Mouse (Mus musculus): Measurements from ENCODE around the gene Siae. TPM values are rescaled to one million over a fixed set of nuclear protein-coding genes. Genes with fewer than 3 reads are reported as not detected.

Siae gene
- polyA plus RNA-seq, 1 experiment from 2014 or later: 12.0 TPM

- Histone ChIP-seq H3K27ac (replicated peaks in 1 of 2; ENCODE audit: control insufficient read depth in 1 of 2, insufficient read depth in 1 of 2, low read depth in 2 of 2, low read length in 2 of 2) (no peak within 1 kb of the TSS), H3K9ac (ENCODE audit: low read length) (peak within 1 kb of the TSS; percentile 56), H3K9me3 (ENCODE audit: control insufficient read depth, low read length) (no peaks in the 10 kb centered on the region), H3K4me1 (ENCODE audit: control insufficient read depth in 2 of 2, insufficient read depth in 2 of 2, low read length in 2 of 2) (peaks cover 10 to 18% of the 10 kb centered on the region in 2 experiments; a peak in 3 of 4 replicates), H3K36me3 (ENCODE audit: control insufficient read depth, insufficient read depth, low read length) (no peaks in the 10 kb centered on the region), H3K4me3 (ENCODE audit: control insufficient read depth in 1 of 2, insufficient read depth in 1 of 2, low read depth in 1 of 2, low read length in 2 of 2) (peak within 1 kb of the TSS; percentile 43 to 52), H3K27me3 (ENCODE audit: control insufficient read depth, insufficient read depth, low read length) (peaks cover 54% of the 10 kb centered on the region), H3K4me2 (ENCODE audit: low read length) (peak within 1 kb of the TSS; percentile 88)
- WGBS: 4% methylated on average over 30 of the region's 31 CpGs
- ATAC-seq (ENCODE audit: insufficient number of reproducible peaks, insufficient read depth, low FRiP score, low read depth): peak; percentile 83
Measured at GRCm38 (mm10) chr9:37552536-37553293, 2.8 kb upstream of the Siae start, which contains the start of gene Nrgn. TSS of gene Nrgn (minus strand) at chr9:37552904.

- Histone ChIP-seq H3K4me3 (ENCODE audit: control insufficient read depth in 1 of 2, insufficient read depth in 1 of 2, low read depth in 1 of 2, low read length in 2 of 2) (no peak overlapping the region), H3K9ac (ENCODE audit: low read length) (no peak overlapping the region), H3K9me3 (ENCODE audit: control insufficient read depth, low read length) (no peaks in the 10 kb centered on the region), H3K36me3 (ENCODE audit: control insufficient read depth, insufficient read depth, low read length) (no peaks in the 10 kb centered on the region), H3K4me1 (ENCODE audit: control insufficient read depth in 2 of 2, insufficient read depth in 2 of 2, low read length in 2 of 2) (peaks cover 10 to 18% of the 10 kb centered on the region in 2 experiments; a peak in 3 of 4 replicates), H3K27me3 (ENCODE audit: control insufficient read depth, insufficient read depth, low read length) (peaks cover 47% of the 10 kb centered on the region), H3K4me2 (ENCODE audit: low read length) (no peak overlapping the region), H3K27ac (replicated peaks in 1 of 2; ENCODE audit: control insufficient read depth in 1 of 2, insufficient read depth in 1 of 2, low read depth in 2 of 2, low read length in 2 of 2) (no peak overlapping the region)
- WGBS: 76% methylated on average over 1 of the region's 1 CpGs
- ATAC-seq (ENCODE audit: insufficient number of reproducible peaks, insufficient read depth, low FRiP score, low read depth): no peak
Measured at GRCm38 (mm10) chr9:37554279-37554678, 1.2 kb upstream of the Siae start.

GRCm38 (mm10) chr9:37556366-37556765 is 868 bp downstream of the Siae start:
- no peak for ATAC-seq (ENCODE audit: insufficient number of reproducible peaks, insufficient read depth, low FRiP score, low read depth)
- Histone ChIP-seq H3K9me3 (ENCODE audit: control insufficient read depth, low read length) (no peaks in the 10 kb centered on the region), H3K27me3 (ENCODE audit: control insufficient read depth, insufficient read depth, low read length) (peaks cover 31% of the 10 kb centered on the region), H3K9ac (ENCODE audit: low read length) (no peak overlapping the region), H3K4me2 (ENCODE audit: low read length) (no peak overlapping the region), H3K36me3 (ENCODE audit: control insufficient read depth, insufficient read depth, low read length) (no peaks in the 10 kb centered on the region), H3K4me1 (ENCODE audit: control insufficient read depth in 2 of 2, insufficient read depth in 2 of 2, low read length in 2 of 2) (peaks cover 10 to 18% of the 10 kb centered on the region in 2 experiments; a peak in 3 of 4 replicates), H3K27ac (replicated peaks in 1 of 2; ENCODE audit: control insufficient read depth in 1 of 2, insufficient read depth in 1 of 2, low read depth in 2 of 2, low read length in 2 of 2) (no peak overlapping the region), H3K4me3 (ENCODE audit: control insufficient read depth in 1 of 2, insufficient read depth in 1 of 2, low read depth in 1 of 2, low read length in 2 of 2) (no peak overlapping the region)
- 78% methylated on average over 3 of the region's 3 CpGs for WGBS

DNA sequence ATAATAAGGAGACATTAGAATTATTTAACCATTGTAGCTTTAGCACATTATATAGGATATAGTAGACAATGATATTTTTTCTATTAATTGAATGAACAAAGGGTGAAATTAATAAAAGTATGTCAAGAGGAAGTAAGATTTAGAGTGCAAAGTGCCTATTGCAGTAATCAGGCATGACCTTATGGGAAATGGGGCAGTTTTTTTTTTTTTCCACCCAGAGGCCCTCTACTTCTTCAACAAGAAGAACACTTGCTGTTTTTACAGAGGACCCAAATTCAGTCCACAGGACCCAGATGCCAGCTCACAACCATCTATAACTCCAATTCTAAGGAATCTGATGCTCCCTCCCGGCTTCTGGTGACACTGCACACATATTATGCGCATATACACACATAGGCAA is 5.1 kb downstream of the Siae start:
- H3K4me2 ChIP-seq (ENCODE audit: low read length): no peak overlapping the region
- WGBS: 86% methylated on average over 2 of the region's 2 CpGs
- ATAC-seq (ENCODE audit: insufficient number of reproducible peaks, insufficient read depth, low FRiP score, low read depth): no peak

GRCm38 (mm10) chr9:37563805-37564204 is 8.3 kb downstream of the Siae start:
- peaks cover 11 to 13% of the 10 kb centered on the region in 2 experiments for H3K4me1 ChIP-seq (ENCODE audit: control insufficient read depth in 2 of 2, insufficient read depth in 2 of 2, low read length in 2 of 2)
- H3K36me3 ChIP-seq (ENCODE audit: control insufficient read depth, insufficient read depth, low read length): no peaks in the 10 kb centered on the region
- no peak overlapping the region for H3K9ac ChIP-seq (ENCODE audit: low read length)
- no peak for ATAC-seq (ENCODE audit: insufficient number of reproducible peaks, insufficient read depth, low FRiP score, low read depth)
- no peak overlapping the region for H3K4me3 ChIP-seq (ENCODE audit: control insufficient read depth in 1 of 2, insufficient read depth in 1 of 2, low read depth in 1 of 2, low read length in 2 of 2)
- H3K4me2 ChIP-seq (ENCODE audit: low read length): no peak overlapping the region
- H3K27ac ChIP-seq (replicated peaks in 1 of 2; ENCODE audit: control insufficient read depth in 1 of 2, insufficient read depth in 1 of 2, low read depth in 2 of 2, low read length in 2 of 2): no peak overlapping the region
- no peaks in the 10 kb centered on the region for H3K27me3 ChIP-seq (ENCODE audit: control insufficient read depth, insufficient read depth, low read length)
- 37% methylated on average over 1 of the region's 1 CpGs for WGBS
- no peaks in the 10 kb centered on the region for H3K9me3 ChIP-seq (ENCODE audit: control insufficient read depth, low read length)

More for the DNA sequence above, 5.1 kb downstream of the Siae start:
- no peak overlapping the region for H3K9ac ChIP-seq (ENCODE audit: low read length)
- H3K27me3 ChIP-seq (ENCODE audit: control insufficient read depth, insufficient read depth, low read length): no peaks in the 10 kb centered on the region
- no peaks in the 10 kb centered on the region for H3K4me1 ChIP-seq (ENCODE audit: control insufficient read depth in 2 of 2, insufficient read depth in 2 of 2, low read length in 2 of 2)
- no peak overlapping the region for H3K27ac ChIP-seq (replicated peaks in 1 of 2; ENCODE audit: control insufficient read depth in 1 of 2, insufficient read depth in 1 of 2, low read depth in 2 of 2, low read length in 2 of 2)
- no peaks in the 10 kb centered on the region for H3K9me3 ChIP-seq (ENCODE audit: control insufficient read depth, low read length)
- H3K36me3 ChIP-seq (ENCODE audit: control insufficient read depth, insufficient read depth, low read length): no peaks in the 10 kb centered on the region
- H3K4me3 ChIP-seq (ENCODE audit: control insufficient read depth in 1 of 2, insufficient read depth in 1 of 2, low read depth in 1 of 2, low read length in 2 of 2): no peak overlapping the region

- Histone ChIP-seq H3K36me3 (ENCODE audit: control insufficient read depth, insufficient read depth, low read length) (no peaks in the 10 kb centered on the region), H3K4me2 (ENCODE audit: low read length) (no peak overlapping the region), H3K4me1 (ENCODE audit: control insufficient read depth in 2 of 2, insufficient read depth in 2 of 2, low read length in 2 of 2) (peaks cover 11 to 17% of the 10 kb centered on the region in 2 experiments), H3K4me3 (ENCODE audit: control insufficient read depth in 1 of 2, insufficient read depth in 1 of 2, low read depth in 1 of 2, low read length in 2 of 2) (no peak overlapping the region), H3K9me3 (ENCODE audit: control insufficient read depth, low read length) (no peaks in the 10 kb centered on the region), H3K27me3 (ENCODE audit: control insufficient read depth, insufficient read depth, low read length) (no peaks in the 10 kb centered on the region), H3K9ac (ENCODE audit: low read length) (no peak overlapping the region), H3K27ac (replicated peaks in 1 of 2; ENCODE audit: control insufficient read depth in 1 of 2, insufficient read depth in 1 of 2, low read depth in 2 of 2, low read length in 2 of 2) (no peak overlapping the region)
- ATAC-seq (ENCODE audit: insufficient number of reproducible peaks, insufficient read depth, low FRiP score, low read depth): no peak
- 83% methylated on average over 2 of the region's 2 CpGs for WGBS
Measured at GRCm38 (mm10) chr9:37567019-37567418, 11.5 kb downstream of the Siae start.

DNA sequence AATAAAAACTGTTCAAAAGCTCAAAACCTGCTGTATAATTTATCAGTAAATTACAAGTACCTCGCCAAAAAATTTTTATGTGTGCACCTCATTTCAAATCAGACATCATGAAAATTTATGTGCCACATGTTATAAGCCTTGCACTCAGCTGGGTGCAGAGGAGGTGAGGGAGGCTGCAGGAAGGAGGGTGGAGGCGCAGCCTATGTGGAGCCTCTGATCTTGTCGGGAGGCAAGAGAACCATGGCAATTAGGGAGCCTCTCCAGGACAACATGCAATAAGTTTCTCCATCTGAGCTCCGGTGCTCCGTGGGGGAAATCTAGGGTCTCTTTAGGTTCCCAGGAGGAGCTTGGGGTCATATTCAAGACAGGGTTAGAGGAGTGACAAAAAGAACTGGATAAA is 12.0 kb downstream of the Siae start:
- Histone ChIP-seq H3K4me2 (ENCODE audit: low read length) (peak overlapping the region; percentile 58), H3K27me3 (ENCODE audit: control insufficient read depth, insufficient read depth, low read length) (no peaks in the 10 kb centered on the region), H3K4me3 (ENCODE audit: control insufficient read depth in 1 of 2, insufficient read depth in 1 of 2, low read depth in 1 of 2, low read length in 2 of 2) (no peak overlapping the region), H3K9ac (ENCODE audit: low read length) (no peak overlapping the region), H3K4me1 (ENCODE audit: control insufficient read depth in 2 of 2, insufficient read depth in 2 of 2, low read length in 2 of 2) (peaks cover 11 to 20% of the 10 kb centered on the region in 2 experiments), H3K27ac (replicated peaks in 1 of 2; ENCODE audit: control insufficient read depth in 1 of 2, insufficient read depth in 1 of 2, low read depth in 2 of 2, low read length in 2 of 2) (no peak overlapping the region), H3K9me3 (ENCODE audit: control insufficient read depth, low read length) (no peaks in the 10 kb centered on the region), H3K36me3 (ENCODE audit: control insufficient read depth, insufficient read depth, low read length) (no peaks in the 10 kb centered on the region)
- ATAC-seq (ENCODE audit: insufficient number of reproducible peaks, insufficient read depth, low FRiP score, low read depth): no peak
- WGBS: 54% methylated on average over 5 of the region's 5 CpGs

All from heart, embryonic 14.5 days (tissue).